Mouse (Mus musculus) testis, postnatal 14 days (tissue): ENCODE measurements around the gene Igdcc4.

Source experiments
- DNase-seq: peaks from one replicate; pipeline ENCODE4 v3.0.0; 2021; ENCODE audit warnings: low spot score

Gene Igdcc4

GRCm38 (mm10) chr9:65111698-65112097 is 10.4 kb downstream of the Igdcc4 start:
- no peak for DNase-seq

GRCm38 (mm10) chr9:65113694-65114093 is 12.4 kb downstream of the Igdcc4 start:
- DNase-seq = no peak

- no peak for DNase-seq
These were observed 14.6 kb downstream of the Igdcc4 start for GRCm38 (mm10) chr9:65115891-65116290.

- no peak for DNase-seq
These were observed 16.2 kb downstream of the Igdcc4 start for GRCm38 (mm10) chr9:65117516-65117915.

- DNase-seq = peak; percentile 47
These were observed 19.6 kb downstream of the Igdcc4 start for GRCm38 (mm10) chr9:65120935-65121334.

- no peak for DNase-seq
These were observed 21.3 kb downstream of the Igdcc4 start for GRCm38 (mm10) chr9:65122545-65122944.

- DNase-seq = no peak
These were observed 22.4 kb downstream of the Igdcc4 start for GRCm38 (mm10) chr9:65123552-65124168.

- DNase-seq = peak; percentile 66
These were observed 27.0 kb downstream of the Igdcc4 start for GRCm38 (mm10) chr9:65128123-65128815.

GRCm38 (mm10) chr9:65131717-65132116 is 30.4 kb downstream of the Igdcc4 start:
- no peak for DNase-seq

GRCm38 (mm10) chr9:65133739-65134138 is 32.5 kb downstream of the Igdcc4 start:
- DNase-seq = no peak

GRCm38 (mm10) chr9:65135126-65135525 is 33.8 kb downstream of the Igdcc4 start:
- DNase-seq = no peak

GRCm38 (mm10) chr9:65140491-65140890 is 39.2 kb downstream of the Igdcc4 start:
- no peak for DNase-seq

GRCm38 (mm10) chr9:65140936-65141305 is 39.6 kb downstream of the Igdcc4 start, which contains the start of gene Igdcc3:
Gene Igdcc3 (plus strand): TSS chr9:65141189.
- DNase-seq = peak; percentile 33

GRCm38 (mm10) chr9:65141306-65141975 is 40.2 kb downstream of the Igdcc4 start:
- DNase-seq = peak; percentile 37

GRCm38 (mm10) chr9:65141976-65142318 is 40.7 kb downstream of the Igdcc4 start:
- DNase-seq = peak; percentile 33

- no peak for DNase-seq
These were observed 41.1 kb downstream of the Igdcc4 start for GRCm38 (mm10) chr9:65142399-65142798.

- no peak for DNase-seq
These were observed 44.7 kb downstream of the Igdcc4 start for GRCm38 (mm10) chr9:65146001-65146400.

- no peak for DNase-seq
These were observed 47.2 kb downstream of the Igdcc4 start for GRCm38 (mm10) chr9:65148507-65148906.

GRCm38 (mm10) chr9:65152711-65153330 is 51.5 kb downstream of the Igdcc4 start:
- DNase-seq = no peak

- DNase-seq = no peak
These were observed 52.0 kb downstream of the Igdcc4 start for GRCm38 (mm10) chr9:65153331-65153711.

- DNase-seq = peak; percentile 36
These were observed 53.6 kb downstream of the Igdcc4 start for GRCm38 (mm10) chr9:65154692-65155455.

- DNase-seq = no peak
These were observed 55.3 kb downstream of the Igdcc4 start for GRCm38 (mm10) chr9:65156604-65157003.
